Mouse (Mus musculus): ENCODE measurements around the gene Secisbp2. TPM values are rescaled to one million over a fixed set of nuclear protein-coding genes. Genes with fewer than 3 reads are reported as not detected.
"Not testable (repeated sequence)": the region's sequence is repeated elsewhere in the genome, so short reads cannot be mapped to it uniquely, and the experiment has no call there.

The Secisbp2 gene
- polyA plus RNA-seq, 1 experiment from 2014 or later: 31.1 TPM

GRCm38 (mm10) chr13:51618602-51619001 is 32.9 kb upstream of the Secisbp2 start:
- no peak overlapping the region for H3K9ac ChIP-seq
- H3K36me3 ChIP-seq: no peaks in the 10 kb centered on the region
- 29% methylated on average over 9 of the region's 9 CpGs for WGBS
- no peak overlapping the region for H3K4me2 ChIP-seq
- no peaks in the 10 kb centered on the region for H3K9me3 ChIP-seq
- ATAC-seq (ENCODE audit: borderline replicate concordance, extremely low read depth, low FRiP score, low TSS enrichment): no peak
- H3K27me3 ChIP-seq: no peaks in the 10 kb centered on the region
- peaks cover 16% of the 10 kb centered on the region; the same call in 1 of the 2 replicates for H3K4me1 ChIP-seq
- H3K27ac ChIP-seq: no peak overlapping the region
- no peak overlapping the region for H3K4me3 ChIP-seq

GRCm38 (mm10) chr13:51622626-51623025 is 28.9 kb upstream of the Secisbp2 start:
- H3K4me3 ChIP-seq: no peak overlapping the region
- no peaks in the 10 kb centered on the region for H3K27me3 ChIP-seq
- H3K4me1 ChIP-seq: peaks cover 3% of the 10 kb centered on the region; the same call in 1 of the 2 replicates
- ATAC-seq (ENCODE audit: borderline replicate concordance, extremely low read depth, low FRiP score, low TSS enrichment): no peak
- H3K4me2 ChIP-seq: no peak overlapping the region
- WGBS: 76% methylated on average over 5 of the region's 5 CpGs
- no peak overlapping the region for H3K27ac ChIP-seq
- H3K9ac ChIP-seq: no peak overlapping the region
- no peaks in the 10 kb centered on the region for H3K9me3 ChIP-seq
- no peaks in the 10 kb centered on the region for H3K36me3 ChIP-seq

GRCm38 (mm10) chr13:51623678-51624077 is 27.8 kb upstream of the Secisbp2 start:
- Histone ChIP-seq H3K27me3 (no peaks in the 10 kb centered on the region), H3K9me3 (no peaks in the 10 kb centered on the region), H3K4me1 (no peaks in the 10 kb centered on the region), H3K27ac (no peak overlapping the region), H3K9ac (no peak overlapping the region), H3K4me3 (no peak overlapping the region), H3K36me3 (no peaks in the 10 kb centered on the region), H3K4me2 (no peak overlapping the region)
- ATAC-seq (ENCODE audit: borderline replicate concordance, extremely low read depth, low FRiP score, low TSS enrichment): no peak
- WGBS: 73% methylated on average over 2 of the region's 2 CpGs

- Histone ChIP-seq H3K36me3 (no peaks in the 10 kb centered on the region), H3K4me3 (no peak overlapping the region), H3K4me1 (no peaks in the 10 kb centered on the region), H3K9me3 (no peaks in the 10 kb centered on the region), H3K9ac (no peak overlapping the region), H3K4me2 (no peak overlapping the region), H3K27me3 (no peaks in the 10 kb centered on the region), H3K27ac (no peak overlapping the region)
- 73% methylated on average over 6 of the region's 6 CpGs for WGBS
- ATAC-seq (ENCODE audit: borderline replicate concordance, extremely low read depth, low FRiP score, low TSS enrichment): no peak
Observed at GRCm38 (mm10) chr13:51628273-51628848, 23.1 kb upstream of the Secisbp2 start.

GRCm38 (mm10) chr13:51631354-51631992 is 20.0 kb upstream of the Secisbp2 start:
- no peaks in the 10 kb centered on the region for H3K4me1 ChIP-seq
- ATAC-seq (ENCODE audit: borderline replicate concordance, extremely low read depth, low FRiP score, low TSS enrichment): no peak
- H3K9me3 ChIP-seq: no peaks in the 10 kb centered on the region
- H3K9ac ChIP-seq: no peak overlapping the region
- no peaks in the 10 kb centered on the region for H3K27me3 ChIP-seq
- H3K27ac ChIP-seq: no peak overlapping the region
- 77% methylated on average over 15 of the region's 15 CpGs for WGBS
- H3K4me3 ChIP-seq: no peak overlapping the region
- no peaks in the 10 kb centered on the region for H3K36me3 ChIP-seq
- no peak overlapping the region for H3K4me2 ChIP-seq

DNA sequence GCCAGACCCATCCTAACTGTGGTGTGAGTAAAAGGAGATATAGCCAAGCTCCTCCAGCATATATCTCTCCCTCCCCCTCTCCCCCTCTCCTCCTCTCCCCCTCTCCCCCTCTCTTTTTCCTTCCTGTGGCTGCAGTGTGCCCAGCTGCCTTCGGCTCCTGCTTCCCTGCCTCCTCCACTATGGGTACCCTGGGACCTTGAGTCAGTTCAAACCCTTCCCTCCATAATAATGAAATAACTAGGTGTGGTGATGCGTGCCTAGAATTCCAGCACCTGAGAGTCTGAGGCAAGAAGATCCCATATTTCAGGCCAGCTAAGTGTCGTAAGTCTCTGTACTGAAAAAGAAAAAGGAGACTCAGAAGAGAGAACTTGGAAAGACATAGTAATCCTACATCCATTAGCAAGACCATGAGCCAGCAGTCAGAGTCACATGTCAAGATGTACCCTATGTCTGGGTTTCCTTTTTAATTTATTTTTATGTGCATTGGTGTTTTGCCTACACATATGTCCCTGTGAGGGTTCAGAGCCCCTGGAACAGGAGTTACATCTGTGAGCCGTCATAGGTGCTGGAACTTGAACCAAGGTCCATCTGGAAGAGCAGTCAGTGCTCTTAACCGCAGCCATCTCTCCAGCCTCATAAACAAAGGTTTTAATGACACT is 18.8 kb upstream of the Secisbp2 start:
- no peaks in the 10 kb centered on the region for H3K9me3 ChIP-seq
- H3K9ac ChIP-seq: no peak overlapping the region
- ATAC-seq (ENCODE audit: borderline replicate concordance, extremely low read depth, low FRiP score, low TSS enrichment): no peak
- H3K27ac ChIP-seq: no peak overlapping the region
- H3K4me2 ChIP-seq: no peak overlapping the region
- no peaks in the 10 kb centered on the region for H3K27me3 ChIP-seq
- H3K4me3 ChIP-seq: no peak overlapping the region
- no peaks in the 10 kb centered on the region for H3K4me1 ChIP-seq
- WGBS: 77% methylated on average over 5 of the region's 5 CpGs
- H3K36me3 ChIP-seq: no peaks in the 10 kb centered on the region

DNA sequence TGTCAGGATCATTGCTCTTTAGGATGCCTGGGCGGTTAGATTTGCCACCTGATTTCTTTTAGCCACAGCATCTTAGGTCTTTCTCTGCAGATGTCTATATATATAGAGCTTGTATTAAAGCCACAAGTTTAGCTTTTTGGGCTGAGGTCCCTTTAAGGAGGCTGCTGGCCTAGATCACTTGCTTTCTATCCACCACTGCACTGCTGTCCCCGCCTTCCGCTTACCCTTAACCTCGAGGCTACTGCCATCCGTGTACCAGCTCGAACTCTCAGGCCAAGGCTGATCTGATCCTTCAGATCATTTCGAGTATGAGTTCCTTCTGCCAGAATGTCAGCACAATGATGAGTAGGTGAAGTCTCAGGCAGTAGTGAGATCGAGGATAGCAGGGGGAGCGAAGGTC is 16.1 kb upstream of the Secisbp2 start:
- ATAC-seq (ENCODE audit: borderline replicate concordance, extremely low read depth, low FRiP score, low TSS enrichment); H3K4me1 ChIP-seq: not testable (repeated sequence)
- 83% methylated on average over 3 of the region's 9 CpGs for WGBS

DNA sequence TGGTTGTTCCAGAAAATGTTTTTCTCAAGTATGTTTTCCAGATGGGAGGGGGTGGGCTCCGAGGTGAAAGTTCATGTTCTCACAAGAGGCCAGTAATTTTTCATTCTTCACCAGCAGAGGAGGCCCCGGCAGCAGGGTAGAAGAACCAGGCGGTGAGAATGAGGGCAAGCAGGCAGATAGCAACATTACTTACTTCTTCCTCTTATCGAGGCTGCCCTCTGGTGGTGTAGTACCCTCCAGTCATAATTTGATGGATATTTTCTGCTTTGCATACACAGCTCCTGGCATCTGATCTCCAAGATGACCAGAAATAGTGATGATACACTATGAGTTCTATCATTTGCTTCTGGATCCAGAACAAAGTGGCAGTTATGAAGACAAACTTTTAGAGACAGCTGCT is 12.5 kb upstream of the Secisbp2 start:
- H3K27ac ChIP-seq: no peak overlapping the region
- H3K4me1 ChIP-seq: peaks cover 4% of the 10 kb centered on the region; the same call in 1 of the 2 replicates
- WGBS: 82% methylated on average over 4 of the region's 4 CpGs
- ATAC-seq (ENCODE audit: borderline replicate concordance, extremely low read depth, low FRiP score, low TSS enrichment): no peak
- no peaks in the 10 kb centered on the region for H3K9me3 ChIP-seq
- H3K4me3 ChIP-seq: no peak overlapping the region
- H3K4me2 ChIP-seq: no peak overlapping the region
- no peaks in the 10 kb centered on the region for H3K36me3 ChIP-seq
- no peak overlapping the region for H3K9ac ChIP-seq
- no peaks in the 10 kb centered on the region for H3K27me3 ChIP-seq

More for the DNA sequence above, 16.1 kb upstream of the Secisbp2 start:
- not testable (repeated sequence) for H3K27ac ChIP-seq, H3K36me3 ChIP-seq, H3K9me3 ChIP-seq, H3K9ac ChIP-seq, H3K4me3 ChIP-seq, H3K27me3 ChIP-seq, H3K4me2 ChIP-seq

- Histone ChIP-seq H3K9me3 (no peaks in the 10 kb centered on the region), H3K27me3 (no peaks in the 10 kb centered on the region), H3K27ac (no peak overlapping the region), H3K9ac (no peak overlapping the region), H3K36me3 (no peaks in the 10 kb centered on the region), H3K4me2 (no peak overlapping the region), H3K4me1 (peaks cover 4% of the 10 kb centered on the region), H3K4me3 (no peak overlapping the region)
- WGBS: 82% methylated on average over 3 of the region's 3 CpGs
- ATAC-seq (ENCODE audit: borderline replicate concordance, extremely low read depth, low FRiP score, low TSS enrichment): no peak
Observed at GRCm38 (mm10) chr13:51641424-51641823, 10.1 kb upstream of the Secisbp2 start.

DNA sequence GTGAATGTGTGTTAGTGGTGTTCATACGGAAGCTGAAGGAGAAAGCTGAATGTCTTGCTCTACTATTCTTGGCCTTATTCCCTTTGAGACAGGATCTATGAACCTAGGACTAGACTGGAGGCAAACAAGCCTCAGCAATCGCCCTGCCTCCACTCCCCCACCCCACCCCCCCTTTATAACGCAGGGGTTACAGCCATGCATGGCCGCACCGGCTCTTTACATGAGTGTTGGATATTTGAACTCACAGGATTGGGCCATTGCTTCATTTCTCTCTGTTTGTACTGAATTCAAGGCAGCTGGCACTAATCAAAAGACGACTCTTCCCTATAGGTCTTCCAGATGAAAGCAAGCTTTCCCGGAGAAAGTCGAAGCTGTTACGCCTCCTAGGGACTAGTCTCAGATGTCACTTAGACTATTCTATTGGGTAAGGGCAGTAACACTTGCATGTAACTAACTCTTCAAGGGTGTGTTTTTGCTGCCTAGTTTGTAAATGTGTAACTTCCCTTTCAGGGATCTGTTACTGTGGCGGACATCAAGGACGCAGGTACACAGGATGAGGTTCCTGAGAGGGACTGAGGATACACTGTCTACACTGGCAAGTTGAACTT is 9.2 kb upstream of the Secisbp2 start:
- Histone ChIP-seq H3K4me1 (peaks cover 12% of the 10 kb centered on the region), H3K36me3 (no peaks in the 10 kb centered on the region), H3K9me3 (no peaks in the 10 kb centered on the region), H3K4me3 (no peak overlapping the region), H3K27ac (no peak overlapping the region), H3K27me3 (no peaks in the 10 kb centered on the region), H3K4me2 (peak overlapping the region; percentile 14; the same call in 1 of the 2 replicates), H3K9ac (no peak overlapping the region)
- WGBS: 23% methylated on average over 11 of the region's 11 CpGs
- ATAC-seq (ENCODE audit: borderline replicate concordance, extremely low read depth, low FRiP score, low TSS enrichment): no peak

DNA sequence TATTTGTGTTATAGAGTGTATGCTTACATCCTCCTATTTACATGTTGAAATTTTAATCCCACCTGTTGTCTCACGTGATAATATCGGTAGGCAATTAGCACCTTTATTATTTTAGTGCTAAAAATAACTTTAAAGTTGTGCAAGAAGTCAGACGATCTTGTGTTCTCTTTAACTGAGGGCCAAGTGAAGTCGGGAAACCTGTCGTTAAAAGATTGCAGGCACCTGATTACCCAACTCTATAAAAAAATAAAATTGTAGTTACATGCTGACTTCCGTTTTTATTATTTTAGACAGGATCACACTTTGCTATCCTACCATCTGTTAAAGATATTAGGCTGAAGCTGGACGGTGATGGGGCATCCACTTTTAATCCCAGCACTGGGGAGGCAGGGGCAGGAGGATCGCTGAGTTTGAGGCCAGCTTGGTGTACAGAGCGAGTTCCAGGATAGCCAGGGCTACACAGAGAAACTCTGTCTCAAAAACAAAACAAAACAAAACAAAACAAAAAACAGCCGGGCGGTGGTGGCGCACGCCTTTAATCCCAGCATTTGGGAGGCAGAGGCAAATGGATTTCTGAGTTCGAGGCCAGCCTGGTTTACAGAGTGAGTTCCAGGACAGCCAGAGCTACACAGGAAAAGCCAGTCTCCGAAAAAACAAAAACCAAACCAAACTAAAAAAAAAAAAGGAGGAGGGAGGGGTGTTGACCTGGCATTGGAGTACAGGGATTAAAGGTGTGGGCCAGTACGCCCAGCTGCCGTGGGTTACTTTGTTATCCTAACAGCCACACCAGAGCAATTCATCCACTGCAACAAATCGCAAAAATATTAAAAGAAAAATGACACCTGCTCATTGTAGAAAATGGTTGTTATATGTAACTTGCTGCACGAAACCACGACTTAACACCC is 7.3 kb upstream of the Secisbp2 start:
- Histone ChIP-seq H3K4me1 (peaks cover 26% of the 10 kb centered on the region), H3K9ac (peak overlapping the region; percentile 37), H3K9me3 (no peaks in the 10 kb centered on the region), H3K4me2 (peak overlapping the region; percentile 71), H3K4me3 (peak overlapping the region; percentile 95), H3K27ac (peak overlapping the region; percentile 45), H3K27me3 (no peaks in the 10 kb centered on the region), H3K36me3 (no peaks in the 10 kb centered on the region)
- no peak for ATAC-seq (ENCODE audit: borderline replicate concordance, extremely low read depth, low FRiP score, low TSS enrichment)
- 44% methylated on average over 20 of the region's 20 CpGs for WGBS
